Mouse (Mus musculus) kidney, adult 2 months (tissue): ENCODE results near the gene Gck. TPM values are rescaled to one million over a fixed set of nuclear protein-coding genes. Genes with fewer than 3 reads are reported as not detected.
A peak's percentile ranks its signal among the peaks of the same experiment; 100 is the strongest.

Source experiments
- DNase-seq: peaks from one replicate; pipeline ENCODE4 v3.0.0; 2021
- H3K27ac ChIP-seq: fragments of 200-500 bp; 2 replicates; pipeline ENCODE4 v1.5.1; 2012; ENCODE audit warnings: low read depth, low read length, control low read depth, inconsistent platforms; ENCODE audit not compliant: insufficient read depth
- H3K27me3 ChIP-seq: fragments of 200-500 bp; replicated peaks from 2 replicates; pipeline ENCODE4 v1.6.1; 2012; ENCODE audit warnings: mild to moderate bottlenecking, moderate library complexity, low read length, inconsistent platforms; ENCODE audit not compliant: control insufficient read depth, insufficient read depth
- H3K36me3 ChIP-seq: fragments of 200-500 bp; 2 replicates; pipeline ENCODE4 v1.6.1; 2012; ENCODE audit warnings: mild to moderate bottlenecking, moderate library complexity, low read length, inconsistent platforms; ENCODE audit not compliant: control insufficient read depth, insufficient read depth
- H3K4me1 ChIP-seq: fragments of 200-500 bp; 2 replicates; pipeline ENCODE4 v1.6.1; 2011; ENCODE audit warnings: low read length; ENCODE audit not compliant: control insufficient read depth, insufficient read depth
- H3K4me3 ChIP-seq: fragments of 200-500 bp; 2 replicates; pipeline ENCODE4 v1.5.1; 2011; ENCODE audit warnings: mild to moderate bottlenecking, low read depth, low read length, control low read depth; ENCODE audit not compliant: insufficient read depth
- CTCF ChIP-seq: fragments of 200-500 bp; conservative IDR thresholded peaks from 2 replicates; pipeline ENCODE4 v1.5.1; 2011; ENCODE audit warnings: low read depth, mild to moderate bottlenecking, control low read depth, low read length, moderate library complexity, mixed read lengths; ENCODE audit not compliant: insufficient read depth, insufficient read length
- POLR2A ChIP-seq: fragments of 200-500 bp; IDR thresholded peaks from one replicate; pipeline ENCODE4 v1.6.1; 2011; ENCODE audit warnings: low read depth, low read length, control low read depth
- WGBS: fragments of 180-500 bp; shearing (Covaris S2); methylation state at CpG from one replicate; pipeline ENCODE4 v1.1.7; 2018; 5-methylcytosine and 5-hydroxymethylcytosine counted together
- polyA plus RNA-seq: library from polyadenylated mRNA; depleted of rRNA; stranded (reverse); fragments of >200 nt; gene quantifications from 2 replicates; pipeline ENCODE4 v1.2.3, GENCODE M21; 2012

Gck gene
- polyA plus RNA-seq, 1 experiment = 0.16 TPM

DNA sequence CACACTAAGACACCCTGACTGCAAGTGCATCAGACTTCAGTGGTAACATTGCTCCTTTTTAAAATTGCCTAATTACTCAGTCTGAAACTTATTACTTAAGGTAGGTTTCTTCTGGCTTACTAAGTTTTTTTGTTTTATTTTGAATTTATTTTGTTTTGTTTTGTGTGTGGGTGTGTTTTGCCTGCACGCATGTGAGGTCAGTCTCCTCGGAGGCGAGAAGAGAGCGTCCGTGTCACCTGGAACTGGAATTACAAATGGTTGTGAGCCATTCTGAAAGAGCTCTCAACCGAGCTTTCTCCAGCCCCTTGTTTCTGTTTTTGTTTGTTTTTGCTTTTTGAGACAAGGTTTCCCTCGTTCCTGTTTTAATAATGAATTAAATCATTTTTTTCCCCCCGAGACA is 71.2 kb downstream of the Gck start:
- H3K27ac ChIP-seq = peak overlapping the region; percentile 58
- H3K27me3 ChIP-seq = no peaks in the 10 kb centered on the region
- 41% methylated on average over 8 of the region's 8 CpGs for WGBS
- peaks cover 5% of the 10 kb centered on the region; the same call in 1 of the 2 replicates for H3K4me1 ChIP-seq
- no peaks in the 10 kb centered on the region for H3K36me3 ChIP-seq
- DNase-seq = no peak
- TF ChIP-seq POLR2A (no peak), CTCF (no peak)
- H3K4me3 ChIP-seq = no peak overlapping the region

DNA sequence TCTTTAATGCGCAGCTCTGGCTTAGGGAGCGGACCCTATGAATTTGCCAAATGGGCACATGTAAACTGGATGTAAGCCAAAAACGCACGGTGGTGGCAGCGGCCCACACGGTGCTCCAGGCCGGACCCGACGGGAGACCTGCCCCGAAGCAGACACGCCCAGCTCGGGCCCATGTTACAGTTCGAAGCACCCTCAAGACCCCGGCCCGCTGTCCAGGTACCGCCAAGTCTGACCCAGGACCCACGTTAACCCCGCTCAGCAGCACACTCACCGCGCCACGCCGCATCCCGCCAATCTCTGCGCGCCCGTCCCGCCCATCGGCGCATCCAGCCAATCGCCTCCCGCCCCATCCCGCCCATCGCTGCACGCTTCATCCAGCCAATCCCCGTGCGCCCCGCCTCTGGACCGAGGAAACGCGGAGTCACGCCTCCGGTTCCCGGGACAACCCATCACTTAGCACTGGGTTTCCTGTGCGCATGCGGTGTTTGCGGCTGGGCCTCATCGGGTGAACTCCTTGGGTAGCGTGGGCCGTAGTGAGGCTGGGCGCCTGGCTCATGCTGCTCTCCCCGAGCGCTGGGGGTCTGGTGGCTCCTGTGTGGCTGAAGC is 71.9 kb downstream of the Gck start, which contains the start of gene Pold2:
TSS of gene Pold2 (minus strand) at position 372 of the 606 bp plus-strand sequence.
- H3K36me3 ChIP-seq = no peaks in the 10 kb centered on the region
- peak within 1 kb of the TSS; percentile 58 for H3K27ac ChIP-seq
- peak; percentile 99 for DNase-seq
- no peaks in the 10 kb centered on the region for H3K27me3 ChIP-seq
- peak within 1 kb of the TSS; percentile 70 for H3K4me3 ChIP-seq
- peak; percentile 59 for TF ChIP-seq POLR2A
- no peak for TF ChIP-seq CTCF
- peaks cover 5% of the 10 kb centered on the region; the same call in 1 of the 2 replicates for H3K4me1 ChIP-seq
- under 1% methylated on average over 52 of the region's 52 CpGs for WGBS

DNA sequence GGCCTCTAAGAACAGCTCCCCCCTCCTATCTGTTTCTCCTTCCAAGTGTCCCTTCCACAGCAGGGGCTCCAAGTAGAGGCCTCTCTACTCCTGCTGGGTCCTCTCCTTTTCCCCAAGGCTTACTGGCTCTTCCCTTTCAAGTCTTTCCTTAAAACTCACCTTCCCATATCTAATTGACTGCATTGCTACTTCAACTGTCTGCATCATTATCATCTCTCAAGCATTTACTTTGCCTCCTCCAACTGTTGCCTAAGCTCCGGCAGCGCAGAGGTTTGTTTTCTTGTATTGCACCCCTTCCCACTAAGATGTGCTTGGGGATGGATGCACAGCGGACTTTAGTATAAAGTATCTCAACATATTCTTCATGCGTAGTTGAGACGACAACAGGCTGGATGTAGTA is 72.5 kb downstream of the Gck start:
- Histone ChIP-seq H3K36me3 (no peaks in the 10 kb centered on the region), H3K4me1 (peaks cover 5% of the 10 kb centered on the region; the same call in 1 of the 2 replicates), H3K27ac (no peak overlapping the region), H3K4me3 (0 out of 2 replicates have a peak overlapping the region, but pooled peaks have one; percentile 7), H3K27me3 (no peaks in the 10 kb centered on the region)
- 6% methylated on average over 5 of the region's 5 CpGs for WGBS
- TF ChIP-seq POLR2A = no peak
- no peak for TF ChIP-seq CTCF
- no peak for DNase-seq

DNA sequence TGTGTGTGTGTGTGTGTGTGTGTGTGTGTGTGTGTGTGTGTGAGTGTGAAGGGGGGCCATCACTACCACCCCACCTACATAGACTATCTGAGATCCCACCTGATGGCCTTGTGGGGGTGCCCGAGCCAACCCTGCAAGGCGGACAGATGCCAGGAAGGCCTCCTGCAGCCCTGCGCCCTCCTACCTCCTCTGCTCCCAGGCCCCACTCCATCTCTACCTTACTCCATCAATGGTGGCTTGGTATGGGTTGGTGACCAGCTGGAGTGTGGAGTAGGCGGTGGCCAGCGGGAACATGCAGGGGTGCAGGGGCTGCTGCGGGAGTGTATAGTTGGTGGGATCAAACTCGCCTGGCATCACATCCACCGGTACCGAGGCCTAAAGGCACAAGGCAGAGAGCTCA is 76.7 kb downstream of the Gck start:
- H3K27ac ChIP-seq = no peak overlapping the region
- H3K4me1 ChIP-seq = no peaks in the 10 kb centered on the region
- 97% methylated on average over 9 of the region's 9 CpGs for WGBS
- no peak for DNase-seq
- H3K36me3 ChIP-seq = no peaks in the 10 kb centered on the region
- H3K4me3 ChIP-seq = no peak overlapping the region
- TF ChIP-seq POLR2A (no peak), CTCF (no peak)
- no peaks in the 10 kb centered on the region for H3K27me3 ChIP-seq

DNA sequence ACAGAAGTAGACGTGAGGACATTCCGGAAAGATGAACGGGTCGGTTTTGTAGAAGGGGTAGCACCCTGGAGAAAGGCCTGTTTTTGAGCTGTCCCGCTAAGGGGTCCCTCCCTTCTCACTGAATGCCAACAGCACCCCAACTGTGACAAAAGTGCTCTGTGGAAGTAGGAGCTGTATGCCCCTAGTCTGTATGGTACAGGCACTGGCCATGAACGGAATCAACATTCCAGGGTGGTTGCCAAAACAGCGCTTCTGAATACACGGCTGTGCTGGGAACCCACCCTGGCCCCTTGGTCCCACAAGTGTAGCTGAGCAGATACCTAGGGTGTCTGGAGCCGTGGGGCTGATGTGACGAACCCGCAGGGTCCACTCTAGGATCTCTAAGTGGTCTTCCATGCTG is 77.2 kb downstream of the Gck start:
- TF ChIP-seq POLR2A = no peak
- no peak for TF ChIP-seq CTCF
- Histone ChIP-seq H3K27me3 (no peaks in the 10 kb centered on the region), H3K4me3 (no peak overlapping the region), H3K36me3 (no peaks in the 10 kb centered on the region), H3K27ac (no peak overlapping the region), H3K4me1 (no peaks in the 10 kb centered on the region)
- DNase-seq = no peak
- 96% methylated on average over 11 of the region's 11 CpGs for WGBS

DNA sequence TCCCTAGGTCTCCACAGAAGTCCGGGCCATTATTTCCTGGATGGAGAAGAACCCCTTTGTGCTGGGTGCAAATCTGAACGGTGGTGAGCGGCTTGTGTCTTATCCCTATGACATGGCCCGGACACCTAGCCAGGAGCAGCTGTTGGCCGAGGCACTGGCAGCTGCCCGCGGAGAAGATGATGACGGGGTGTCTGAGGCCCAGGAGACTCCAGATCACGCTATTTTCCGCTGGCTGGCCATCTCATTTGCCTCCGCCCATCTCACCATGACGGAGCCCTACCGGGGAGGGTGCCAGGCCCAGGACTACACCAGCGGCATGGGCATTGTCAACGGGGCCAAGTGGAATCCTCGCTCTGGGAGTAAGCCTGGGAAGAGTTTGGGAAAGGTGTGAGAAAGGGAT is 79.8 kb downstream of the Gck start:
- TF ChIP-seq POLR2A (no peak), CTCF (no peak)
- no peaks in the 10 kb centered on the region for H3K4me1 ChIP-seq
- H3K27me3 ChIP-seq = no peaks in the 10 kb centered on the region
- no peaks in the 10 kb centered on the region for H3K36me3 ChIP-seq
- H3K4me3 ChIP-seq = no peak overlapping the region
- no peak for DNase-seq
- WGBS = 90% methylated on average over 16 of the region's 16 CpGs
- H3K27ac ChIP-seq = no peak overlapping the region

DNA sequence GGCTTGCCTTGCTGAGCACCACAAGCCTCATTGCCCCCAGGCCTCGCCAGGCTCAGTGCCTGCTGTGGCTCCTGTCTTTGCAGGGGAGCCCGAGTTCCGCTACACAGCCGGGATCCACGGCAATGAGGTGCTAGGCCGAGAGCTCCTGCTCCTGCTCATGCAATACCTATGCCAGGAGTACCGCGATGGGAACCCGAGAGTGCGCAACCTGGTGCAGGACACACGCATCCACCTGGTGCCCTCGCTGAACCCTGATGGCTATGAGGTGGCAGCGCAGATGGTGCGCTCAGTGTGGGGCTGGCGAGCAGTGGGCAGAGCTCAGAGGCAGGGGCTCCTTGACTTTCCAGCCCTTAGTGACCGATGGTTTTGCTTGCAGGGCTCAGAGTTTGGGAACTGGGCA is 80.5 kb downstream of the Gck start:
- H3K27ac ChIP-seq = no peak overlapping the region
- TF ChIP-seq CTCF (no peak), POLR2A (no peak)
- no peaks in the 10 kb centered on the region for H3K27me3 ChIP-seq
- H3K4me1 ChIP-seq = no peaks in the 10 kb centered on the region
- no peaks in the 10 kb centered on the region for H3K36me3 ChIP-seq
- DNase-seq = no peak
- no peak overlapping the region for H3K4me3 ChIP-seq
- 94% methylated on average over 16 of the region's 16 CpGs for WGBS
